Mouse (Mus musculus): ENCODE data around the gene Zfp128. TPM values are rescaled to one million over a fixed set of nuclear protein-coding genes. Genes with fewer than 3 reads are reported as not detected.
A peak's percentile ranks its signal among the peaks of the same experiment; 100 is the strongest.

The Zfp128 gene
- total and polyA plus RNA-seq, 2 experiments from 2014 or later: 2.0 to 16.6 TPM

- peak within 1 kb of the TSS; percentile 50 for H3K4me2 ChIP-seq (ENCODE audit: low read depth, low read length, poor library complexity, severe bottlenecking)
- H3K27ac ChIP-seq (ENCODE audit: low read depth, low read length): peak within 1 kb of the TSS; percentile 12; the same call in 1 of the 2 replicates
- no peaks in the 10 kb centered on the region for H3K36me3 ChIP-seq (ENCODE audit: insufficient read depth, low read length)
- H3K4me3 ChIP-seq (ENCODE audit: low read depth, low read length): peak within 1 kb of the TSS; percentile 62
- no peaks in the 10 kb centered on the region for H3K9me3 ChIP-seq (ENCODE audit: low read length)
- peaks cover 5% of the 10 kb centered on the region for H3K4me1 ChIP-seq (ENCODE audit: insufficient read depth, low read length)
- peak; percentile 98 for ATAC-seq (ENCODE audit: low FRiP score)
- peak within 1 kb of the TSS; percentile 56 for H3K9ac ChIP-seq (replicated peaks; ENCODE audit: low read length, poor library complexity, severe bottlenecking)
- WGBS: 5% methylated on average over 36 of the region's 36 CpGs
- peak; percentile 98 for DNase-seq (ENCODE audit: low spot score)
- no peaks in the 10 kb centered on the region for H3K27me3 ChIP-seq (ENCODE audit: insufficient read depth, low read length)
- no peak for TF ChIP-seq CTCF (IDR thresholded peaks at IDR 0.05)
Observed at GRCm38 (mm10) chr7:12897655-12898410, 16.9 kb downstream of the Zfp128 start, which contains the start of gene Zscan22. Gene Zscan22, plus strand, starts transcription at chr7:12897815.

GRCm38 (mm10) chr7:12901517-12901916, 20.5 kb downstream of the Zfp128 start:
- WGBS: 95% methylated on average over 5 of the region's 5 CpGs
- peaks cover 5% of the 10 kb centered on the region for H3K4me1 ChIP-seq (ENCODE audit: insufficient read depth, low read length)

GRCm38 (mm10) chr7:12903623-12904022, 22.6 kb downstream of the Zfp128 start:
- Histone ChIP-seq H3K27ac (ENCODE audit: low read depth, low read length) (no peak overlapping the region), H3K4me1 (ENCODE audit: insufficient read depth, low read length) (peaks cover 1% of the 10 kb centered on the region), H3K27me3 (ENCODE audit: insufficient read depth, low read length) (no peaks in the 10 kb centered on the region), H3K4me2 (ENCODE audit: low read depth, low read length, poor library complexity, severe bottlenecking) (no peak overlapping the region), H3K4me3 (ENCODE audit: low read depth, low read length) (no peak overlapping the region), H3K9me3 (ENCODE audit: low read length) (no peaks in the 10 kb centered on the region), H3K36me3 (ENCODE audit: insufficient read depth, low read length) (peaks cover 40% of the 10 kb centered on the region), H3K9ac (replicated peaks; ENCODE audit: low read length, poor library complexity, severe bottlenecking) (no peak overlapping the region)
- ATAC-seq (ENCODE audit: low FRiP score) (no peak), DNase-seq (ENCODE audit: low spot score) (no peak)
- WGBS: 64% methylated on average over 10 of the region's 10 CpGs
- TF ChIP-seq CTCF (IDR thresholded peaks at IDR 0.05): no peak

More at GRCm38 (mm10) chr7:12901517-12901916, 20.5 kb downstream of the Zfp128 start:
- H3K36me3 ChIP-seq (ENCODE audit: insufficient read depth, low read length): peaks cover 23% of the 10 kb centered on the region
- H3K4me2 ChIP-seq (ENCODE audit: low read depth, low read length, poor library complexity, severe bottlenecking): no peak overlapping the region
- no peak for TF ChIP-seq CTCF (IDR thresholded peaks at IDR 0.05)
- no peak overlapping the region for H3K27ac ChIP-seq (ENCODE audit: low read depth, low read length)
- ATAC-seq (ENCODE audit: low FRiP score): no peak
- DNase-seq (ENCODE audit: low spot score): no peak
- no peak overlapping the region for H3K9ac ChIP-seq (replicated peaks; ENCODE audit: low read length, poor library complexity, severe bottlenecking)
- H3K27me3 ChIP-seq (ENCODE audit: insufficient read depth, low read length): no peaks in the 10 kb centered on the region
- no peak overlapping the region for H3K4me3 ChIP-seq (ENCODE audit: low read depth, low read length)
- H3K9me3 ChIP-seq (ENCODE audit: low read length): no peaks in the 10 kb centered on the region

DNA sequence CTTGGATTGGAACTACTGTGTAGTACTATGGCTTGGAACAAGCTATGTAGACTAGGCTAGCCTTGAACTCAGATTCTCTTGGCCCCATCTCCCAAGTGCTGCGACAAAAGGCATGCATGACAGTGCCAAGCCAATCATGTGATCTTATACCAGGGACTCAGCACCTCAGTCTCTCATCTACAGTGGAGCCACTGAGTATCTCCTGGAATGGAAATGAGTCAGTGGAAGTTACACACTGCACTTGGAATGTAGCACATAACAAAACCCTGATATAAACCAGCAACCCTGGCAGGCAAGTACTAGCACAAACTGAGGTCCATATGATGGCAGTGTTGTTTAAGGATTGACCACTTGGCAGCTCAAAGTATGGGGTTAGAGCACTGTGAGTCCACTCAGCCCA, 24.2 kb downstream of the Zfp128 start:
- H3K4me3 ChIP-seq (ENCODE audit: low read depth, low read length): no peak overlapping the region
- H3K27me3 ChIP-seq (ENCODE audit: insufficient read depth, low read length): no peaks in the 10 kb centered on the region
- TF ChIP-seq CTCF (IDR thresholded peaks at IDR 0.05): no peak
- no peak overlapping the region for H3K27ac ChIP-seq (ENCODE audit: low read depth, low read length)
- DNase-seq (ENCODE audit: low spot score) (no peak), ATAC-seq (ENCODE audit: low FRiP score) (no peak)
- no peaks in the 10 kb centered on the region for H3K9me3 ChIP-seq (ENCODE audit: low read length)
- peaks cover 43% of the 10 kb centered on the region for H3K36me3 ChIP-seq (ENCODE audit: insufficient read depth, low read length)
- H3K4me2 ChIP-seq (ENCODE audit: low read depth, low read length, poor library complexity, severe bottlenecking): no peak overlapping the region
- WGBS: 100% methylated on average over 1 of the region's 1 CpGs
- no peaks in the 10 kb centered on the region for H3K4me1 ChIP-seq (ENCODE audit: insufficient read depth, low read length)
- H3K9ac ChIP-seq (replicated peaks; ENCODE audit: low read length, poor library complexity, severe bottlenecking): no peak overlapping the region

GRCm38 (mm10) chr7:12909498-12909962, 28.6 kb downstream of the Zfp128 start:
- peak overlapping the region; percentile 43 for H3K4me3 ChIP-seq (ENCODE audit: low read depth, low read length)
- H3K36me3 ChIP-seq (ENCODE audit: insufficient read depth, low read length): peaks cover 36% of the 10 kb centered on the region
- ATAC-seq (ENCODE audit: low FRiP score) (peak; percentile 39; the same call in 1 of the 2 replicates), DNase-seq (ENCODE audit: low spot score) (peak; percentile 71)
- H3K9ac ChIP-seq (replicated peaks; ENCODE audit: low read length, poor library complexity, severe bottlenecking): peak overlapping the region; percentile 64
- H3K27ac ChIP-seq (ENCODE audit: low read depth, low read length): peak overlapping the region; percentile 85
- TF ChIP-seq CTCF (IDR thresholded peaks at IDR 0.05): peak; percentile 76
- no peaks in the 10 kb centered on the region for H3K9me3 ChIP-seq (ENCODE audit: low read length)
- peak overlapping the region; percentile 54 for H3K4me2 ChIP-seq (ENCODE audit: low read depth, low read length, poor library complexity, severe bottlenecking)
- H3K4me1 ChIP-seq (ENCODE audit: insufficient read depth, low read length): no peaks in the 10 kb centered on the region
- 36% methylated on average over 7 of the region's 7 CpGs for WGBS
- H3K27me3 ChIP-seq (ENCODE audit: insufficient read depth, low read length): no peaks in the 10 kb centered on the region

DNA sequence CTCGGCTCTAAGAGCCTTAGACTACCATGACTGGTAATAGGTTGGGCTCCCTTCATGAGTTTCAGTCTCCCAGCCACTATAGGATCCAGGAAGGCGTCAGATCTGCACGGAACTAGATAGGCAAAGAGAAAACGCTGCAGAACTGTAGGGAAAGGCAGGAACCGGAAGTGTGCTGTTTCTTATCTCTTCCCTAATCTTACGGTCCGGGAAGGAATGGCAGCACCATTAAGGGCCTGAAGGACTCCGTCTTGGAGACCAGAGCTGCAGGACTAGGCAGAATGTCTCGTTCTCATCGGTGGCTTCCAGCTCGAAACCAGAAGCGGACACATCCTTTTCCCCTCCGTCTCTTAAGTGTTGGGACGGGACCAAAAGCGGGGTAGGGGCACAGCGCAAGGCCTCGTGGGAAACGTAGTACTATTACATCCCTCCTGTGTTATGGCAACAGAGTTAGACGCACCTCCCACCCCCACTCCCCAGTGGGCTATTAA, 29.2 kb downstream of the Zfp128 start:
- ATAC-seq (ENCODE audit: low FRiP score): peak; percentile 76
- 14% methylated on average over 19 of the region's 19 CpGs for WGBS
- Histone ChIP-seq H3K4me1 (ENCODE audit: insufficient read depth, low read length) (no peaks in the 10 kb centered on the region), H3K36me3 (ENCODE audit: insufficient read depth, low read length) (peaks cover 31% of the 10 kb centered on the region), H3K27ac (ENCODE audit: low read depth, low read length) (peak overlapping the region; percentile 85), H3K27me3 (ENCODE audit: insufficient read depth, low read length) (no peaks in the 10 kb centered on the region), H3K4me2 (ENCODE audit: low read depth, low read length, poor library complexity, severe bottlenecking) (peak overlapping the region; percentile 54), H3K9ac (replicated peaks; ENCODE audit: low read length, poor library complexity, severe bottlenecking) (peak overlapping the region; percentile 64), H3K4me3 (ENCODE audit: low read depth, low read length) (peak overlapping the region; percentile 43), H3K9me3 (ENCODE audit: low read length) (no peaks in the 10 kb centered on the region)
- no peak for TF ChIP-seq CTCF (IDR thresholded peaks at IDR 0.05)
- DNase-seq (ENCODE audit: low spot score): peak; percentile 86

Data from midbrain, postnatal 0 days (tissue).